Mouse (Mus musculus): Measurements from ENCODE around the gene Eva1c. TPM values are rescaled to one million over a fixed set of nuclear protein-coding genes. Genes with fewer than 3 reads are reported as not detected.
"Not testable (repeated sequence)": the region's sequence is repeated elsewhere in the genome, so short reads cannot be mapped to it uniquely, and the experiment has no call there.

Gene Eva1c
- polyA plus RNA-seq, 1 experiment, result 10.6 TPM

GRCm38 (mm10) chr16:90812086-90812485 lies 14.4 kb upstream of the Eva1c start:
- no peaks in the 10 kb centered on the region; the same call in 1 of the 2 replicates for H3K4me1 ChIP-seq (ENCODE audit: control insufficient read depth, insufficient read depth, low read length)
- WGBS, result 79% methylated on average over 5 of the region's 5 CpGs
- TF ChIP-seq POLR2A (IDR thresholded peaks at IDR 0.05; ENCODE audit: borderline replicate concordance, control insufficient read depth, low read depth, low read length) (no peak), CTCF (IDR thresholded peaks at IDR 0.05; ENCODE audit: control insufficient read depth, insufficient read depth, low read length) (no peak)
- H3K27ac ChIP-seq (ENCODE audit: control insufficient read depth, insufficient read depth, low read depth, low read length, poor library complexity), result no peak overlapping the region
- H3K4me3 ChIP-seq (replicated peaks; ENCODE audit: control insufficient read depth, low read depth, low read length), result no peak overlapping the region

GRCm38 (mm10) chr16:90820326-90820725 lies 6.2 kb upstream of the Eva1c start:
- Histone ChIP-seq H3K4me3 (replicated peaks; ENCODE audit: control insufficient read depth, low read depth, low read length) (no peak overlapping the region), H3K27ac (ENCODE audit: control insufficient read depth, insufficient read depth, low read depth, low read length, poor library complexity) (no peak overlapping the region), H3K4me1 (ENCODE audit: control insufficient read depth, insufficient read depth, low read length) (no peaks in the 10 kb centered on the region)
- TF ChIP-seq POLR2A (IDR thresholded peaks at IDR 0.05; ENCODE audit: borderline replicate concordance, control insufficient read depth, low read depth, low read length), result no peak
- no peak for TF ChIP-seq CTCF (IDR thresholded peaks at IDR 0.05; ENCODE audit: control insufficient read depth, insufficient read depth, low read length)
- WGBS, result 73% methylated on average over 6 of the region's 6 CpGs

GRCm38 (mm10) chr16:90821046-90821697 lies 5.3 kb upstream of the Eva1c start:
- Histone ChIP-seq H3K27ac (ENCODE audit: control insufficient read depth, insufficient read depth, low read depth, low read length, poor library complexity) (no peak overlapping the region), H3K4me1 (ENCODE audit: control insufficient read depth, insufficient read depth, low read length) (no peaks in the 10 kb centered on the region), H3K4me3 (replicated peaks; ENCODE audit: control insufficient read depth, low read depth, low read length) (no peak overlapping the region)
- TF ChIP-seq CTCF (IDR thresholded peaks at IDR 0.05; ENCODE audit: control insufficient read depth, insufficient read depth, low read length), result no peak
- no peak for TF ChIP-seq POLR2A (IDR thresholded peaks at IDR 0.05; ENCODE audit: borderline replicate concordance, control insufficient read depth, low read depth, low read length)
- WGBS, result 82% methylated on average over 14 of the region's 14 CpGs

GRCm38 (mm10) chr16:90822284-90822935 lies 4.1 kb upstream of the Eva1c start:
- 71% methylated on average over 10 of the region's 10 CpGs for WGBS
- Histone ChIP-seq H3K27ac (ENCODE audit: control insufficient read depth, insufficient read depth, low read depth, low read length, poor library complexity) (peak overlapping the region; percentile 34; the same call in 1 of the 2 replicates), H3K4me1 (ENCODE audit: control insufficient read depth, insufficient read depth, low read length) (no peaks in the 10 kb centered on the region), H3K4me3 (replicated peaks; ENCODE audit: control insufficient read depth, low read depth, low read length) (no peak overlapping the region)
- TF ChIP-seq POLR2A (IDR thresholded peaks at IDR 0.05; ENCODE audit: borderline replicate concordance, control insufficient read depth, low read depth, low read length) (no peak), CTCF (IDR thresholded peaks at IDR 0.05; ENCODE audit: control insufficient read depth, insufficient read depth, low read length) (no peak)

GRCm38 (mm10) chr16:90822981-90823380 lies 3.5 kb upstream of the Eva1c start:
- no peak overlapping the region for H3K4me3 ChIP-seq (replicated peaks; ENCODE audit: control insufficient read depth, low read depth, low read length)
- no peak for TF ChIP-seq POLR2A (IDR thresholded peaks at IDR 0.05; ENCODE audit: borderline replicate concordance, control insufficient read depth, low read depth, low read length)
- no peak for TF ChIP-seq CTCF (IDR thresholded peaks at IDR 0.05; ENCODE audit: control insufficient read depth, insufficient read depth, low read length)
- no peaks in the 10 kb centered on the region for H3K4me1 ChIP-seq (ENCODE audit: control insufficient read depth, insufficient read depth, low read length)
- 71% methylated on average over 7 of the region's 7 CpGs for WGBS
- H3K27ac ChIP-seq (ENCODE audit: control insufficient read depth, insufficient read depth, low read depth, low read length, poor library complexity), result no peak overlapping the region

- not testable (repeated sequence) for H3K4me3 ChIP-seq (replicated peaks; ENCODE audit: control insufficient read depth, low read depth, low read length); H3K4me1 ChIP-seq (ENCODE audit: control insufficient read depth, insufficient read depth, low read length); H3K27ac ChIP-seq (ENCODE audit: control insufficient read depth, insufficient read depth, low read depth, low read length, poor library complexity)
- WGBS, result 84% methylated on average over 4 of the region's 4 CpGs
These were observed 2.5 kb upstream of the Eva1c start for GRCm38 (mm10) chr16:90823986-90824385.

- H3K4me1 ChIP-seq (ENCODE audit: control insufficient read depth, insufficient read depth, low read length), result no peaks in the 10 kb centered on the region; the same call in none of the 2 replicates
- TF ChIP-seq CTCF (IDR thresholded peaks at IDR 0.05; ENCODE audit: control insufficient read depth, insufficient read depth, low read length), result no peak
- TF ChIP-seq POLR2A (IDR thresholded peaks at IDR 0.05; ENCODE audit: borderline replicate concordance, control insufficient read depth, low read depth, low read length), result no peak
- no peak overlapping the region for H3K27ac ChIP-seq (ENCODE audit: control insufficient read depth, insufficient read depth, low read depth, low read length, poor library complexity)
- WGBS, result 76% methylated on average over 5 of the region's 5 CpGs
- no peak overlapping the region for H3K4me3 ChIP-seq (replicated peaks; ENCODE audit: control insufficient read depth, low read depth, low read length)
These were observed 478 bp upstream of the Eva1c start for GRCm38 (mm10) chr16:90826041-90826440.

GRCm38 (mm10) chr16:90827498-90827897 lies 979 bp downstream of the Eva1c start:
- Histone ChIP-seq H3K4me3 (replicated peaks; ENCODE audit: control insufficient read depth, low read depth, low read length) (no peak overlapping the region), H3K27ac (ENCODE audit: control insufficient read depth, insufficient read depth, low read depth, low read length, poor library complexity) (no peak overlapping the region), H3K4me1 (ENCODE audit: control insufficient read depth, insufficient read depth, low read length) (no peaks in the 10 kb centered on the region; the same call in none of the 2 replicates)
- TF ChIP-seq POLR2A (IDR thresholded peaks at IDR 0.05; ENCODE audit: borderline replicate concordance, control insufficient read depth, low read depth, low read length), result no peak
- TF ChIP-seq CTCF (IDR thresholded peaks at IDR 0.05; ENCODE audit: control insufficient read depth, insufficient read depth, low read length), result no peak
- 84% methylated on average over 9 of the region's 9 CpGs for WGBS
